Mouse (Mus musculus) left cerebral cortex, adult 18-20 months (tissue): ENCODE data around the gene Hsd3b1. TPM values are rescaled to one million over a fixed set of nuclear protein-coding genes. Genes with fewer than 3 reads are reported as not detected.

Source experiments
- total RNA-seq, 2 experiments: library from RNA; stranded (reverse); gene quantifications; 2 replicates each; pipeline ENCODE4 v1.2.3; 2021

Gene Hsd3b1
- total RNA-seq, 2 experiments from 2014 or later: not detected

Other genes starting within 250 kb of the Hsd3b1 start
- not detected for gene Hsd3b5, start 229.5 kb downstream of the Hsd3b1 start, total RNA-seq
- gene Hsd3b2, start 135.3 kb downstream of the Hsd3b1 start, total RNA-seq: not detected
- gene Hsd3b3, start 96.7 kb downstream of the Hsd3b1 start, total RNA-seq: not detected
- not detected for gene Hsd3b6, start 45.4 kb downstream of the Hsd3b1 start, total RNA-seq
- not detected for gene Hao2, start 33.4 kb upstream of the Hsd3b1 start, total RNA-seq